Mouse (Mus musculus): ENCODE results near the gene Letmd1. TPM values are rescaled to one million over a fixed set of nuclear protein-coding genes. Genes with fewer than 3 reads are reported as not detected.
"Not testable (repeated sequence)": the region's sequence is repeated elsewhere in the genome, so short reads cannot be mapped to it uniquely, and the experiment has no call there.

Gene Letmd1
- polyA plus RNA-seq, 1 experiment from 2014 or later: 9.8 TPM

- ATAC-seq (ENCODE audit: low FRiP score, low TSS enrichment): peak; percentile 78
Observed at GRCm38 (mm10) chr15:100494647-100495046, 25.8 kb downstream of the Letmd1 start.

DNA sequence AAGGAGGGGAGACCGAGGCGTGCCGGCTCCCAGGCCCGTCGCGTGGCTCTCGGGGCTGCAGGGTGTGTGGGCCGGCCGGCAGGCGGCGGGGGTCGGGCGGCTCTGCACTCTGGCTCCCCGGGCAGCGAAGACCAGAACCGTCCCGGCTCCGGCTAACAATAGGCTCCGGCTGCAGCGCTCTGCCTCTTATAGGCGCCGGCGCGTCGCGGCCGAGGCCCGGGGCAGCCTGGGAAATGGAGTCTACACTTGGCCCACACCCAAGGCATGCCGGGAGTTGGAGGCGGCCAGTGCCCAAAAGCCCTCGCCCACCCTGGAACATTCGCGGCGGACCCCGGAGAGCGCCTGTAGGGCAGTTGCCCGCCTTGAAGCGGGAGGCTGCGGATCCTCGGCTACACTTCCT is 26.3 kb downstream of the Letmd1 start, which contains the start of gene Csrnp2:
TSS of gene Csrnp2 (minus strand) at position 387 of the 400 bp plus-strand sequence.
- ATAC-seq (ENCODE audit: low FRiP score, low TSS enrichment) (peak; percentile 97), DNase-seq (ENCODE audit: low spot score) (peak; percentile 91)
- under 1% methylated on average over 40 of the region's 40 CpGs for WGBS
- TF ChIP-seq CTCF (IDR thresholded peaks at IDR 0.05; ENCODE audit: low read depth) (peak; percentile 61), EP300 (optimal IDR thresholded peaks at IDR 0.05) (no peak)
- H3K27ac ChIP-seq (replicated peaks): peak within 1 kb of the TSS; percentile 83
- peak within 1 kb of the TSS; percentile 98 for H3K4me2 ChIP-seq (replicated peaks; ENCODE audit: low read depth)
- H3K4me3 ChIP-seq (ENCODE audit: low read depth, low read length): peak within 1 kb of the TSS; percentile 75
- no peaks in the 10 kb centered on the region for H3K27me3 ChIP-seq (ENCODE audit: control insufficient read depth, insufficient read depth, low read length)
- peak within 1 kb of the TSS; percentile 83 for H3K9ac ChIP-seq (ENCODE audit: low read length)
- no peaks in the 10 kb centered on the region for H3K36me3 ChIP-seq (ENCODE audit: control insufficient read depth, insufficient read depth, low read length)
- H3K9me3 ChIP-seq (ENCODE audit: control insufficient read depth, low read length): no peaks in the 10 kb centered on the region
- 0 out of 2 replicates have a peak, but pooled peaks cover 2% of the 10 kb centered on the region for H3K4me1 ChIP-seq (replicated peaks; ENCODE audit: control insufficient read depth, insufficient read depth)

More at GRCm38 (mm10) chr15:100494647-100495046, 25.8 kb downstream of the Letmd1 start:
- no peaks in the 10 kb centered on the region for H3K9me3 ChIP-seq (ENCODE audit: control insufficient read depth, low read length)
- no peaks in the 10 kb centered on the region for H3K27me3 ChIP-seq (ENCODE audit: control insufficient read depth, insufficient read depth, low read length)
- H3K4me2 ChIP-seq (replicated peaks; ENCODE audit: low read depth): peak overlapping the region; percentile 98
- peak overlapping the region; percentile 75 for H3K4me3 ChIP-seq (ENCODE audit: low read depth, low read length)
- DNase-seq (ENCODE audit: low spot score): no peak
- WGBS: under 1% methylated on average over 27 of the region's 29 CpGs
- TF ChIP-seq EP300 (optimal IDR thresholded peaks at IDR 0.05) (no peak), CTCF (IDR thresholded peaks at IDR 0.05; ENCODE audit: low read depth) (no peak)
- peak overlapping the region; percentile 83 for H3K27ac ChIP-seq (replicated peaks)
- H3K9ac ChIP-seq (ENCODE audit: low read length): peak overlapping the region; percentile 83
- H3K4me1 ChIP-seq (replicated peaks; ENCODE audit: control insufficient read depth, insufficient read depth): 0 out of 2 replicates have a peak, but pooled peaks cover 2% of the 10 kb centered on the region
- no peaks in the 10 kb centered on the region for H3K36me3 ChIP-seq (ENCODE audit: control insufficient read depth, insufficient read depth, low read length)

GRCm38 (mm10) chr15:100499506-100499905 is 30.7 kb downstream of the Letmd1 start:
- not testable (repeated sequence) for H3K9ac ChIP-seq (ENCODE audit: low read length); H3K4me1 ChIP-seq (replicated peaks; ENCODE audit: control insufficient read depth, insufficient read depth); H3K9me3 ChIP-seq (ENCODE audit: control insufficient read depth, low read length); H3K36me3 ChIP-seq (ENCODE audit: control insufficient read depth, insufficient read depth, low read length); H3K27me3 ChIP-seq (ENCODE audit: control insufficient read depth, insufficient read depth, low read length); DNase-seq (ENCODE audit: low spot score); H3K4me2 ChIP-seq (replicated peaks; ENCODE audit: low read depth); ATAC-seq (ENCODE audit: low FRiP score, low TSS enrichment); H3K4me3 ChIP-seq (ENCODE audit: low read depth, low read length); H3K27ac ChIP-seq (replicated peaks)
- 79% methylated on average over 8 of the region's 8 CpGs for WGBS

DNA sequence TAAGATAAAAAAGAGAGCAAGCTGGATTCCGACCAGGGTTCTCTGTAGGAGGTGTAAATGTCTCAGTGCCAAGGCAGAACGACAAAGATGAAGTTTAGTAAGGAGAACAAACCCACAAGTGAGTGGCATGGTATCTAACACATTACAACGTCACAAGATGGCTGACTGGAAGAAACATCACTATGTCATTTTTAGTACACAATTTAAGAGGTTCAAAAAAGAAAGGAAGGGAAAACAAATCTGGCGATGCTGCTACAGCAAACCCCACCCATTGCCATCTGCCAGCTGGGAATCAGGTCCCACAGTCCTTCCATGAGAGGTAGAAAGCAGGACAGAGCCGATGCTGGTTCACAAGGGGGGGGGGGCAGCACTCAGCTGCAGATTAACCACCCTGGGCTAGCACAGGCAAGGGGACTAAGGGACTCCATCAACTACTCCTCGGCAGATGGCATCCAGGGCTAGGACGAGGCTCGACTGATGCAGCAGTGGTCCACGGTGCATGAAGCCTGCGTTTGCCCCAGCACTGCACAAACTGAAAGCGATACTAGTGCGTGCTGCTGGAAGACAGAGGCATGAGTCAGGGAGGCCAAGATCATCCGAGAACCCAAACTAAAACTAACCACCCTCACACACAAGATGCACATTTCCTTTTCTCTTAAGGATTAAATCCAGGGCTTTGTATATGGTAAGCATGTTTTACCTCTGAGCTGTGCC is 39.8 kb downstream of the Letmd1 start:
- no peak overlapping the region for H3K27ac ChIP-seq (replicated peaks)
- no peak overlapping the region for H3K9ac ChIP-seq (ENCODE audit: low read length)
- H3K27me3 ChIP-seq (ENCODE audit: control insufficient read depth, insufficient read depth, low read length): no peaks in the 10 kb centered on the region
- DNase-seq (ENCODE audit: low spot score) (no peak), ATAC-seq (ENCODE audit: low FRiP score, low TSS enrichment) (no peak)
- H3K36me3 ChIP-seq (ENCODE audit: control insufficient read depth, insufficient read depth, low read length): peaks cover 23% of the 10 kb centered on the region
- no peak overlapping the region for H3K4me2 ChIP-seq (replicated peaks; ENCODE audit: low read depth)
- no peak for TF ChIP-seq EP300 (optimal IDR thresholded peaks at IDR 0.05)
- TF ChIP-seq CTCF (IDR thresholded peaks at IDR 0.05; ENCODE audit: low read depth): no peak
- no peaks in the 10 kb centered on the region for H3K9me3 ChIP-seq (ENCODE audit: control insufficient read depth, low read length)
- no peaks in the 10 kb centered on the region for H3K4me1 ChIP-seq (replicated peaks; ENCODE audit: control insufficient read depth, insufficient read depth)
- H3K4me3 ChIP-seq (ENCODE audit: low read depth, low read length): no peak overlapping the region
- 90% methylated on average over 13 of the region's 13 CpGs for WGBS

GRCm38 (mm10) chr15:100510072-100510471 is 41.2 kb downstream of the Letmd1 start:
- H3K36me3 ChIP-seq (ENCODE audit: control insufficient read depth, insufficient read depth, low read length): peaks cover 23% of the 10 kb centered on the region
- no peak for DNase-seq (ENCODE audit: low spot score)
- no peak overlapping the region for H3K4me2 ChIP-seq (replicated peaks; ENCODE audit: low read depth)
- no peak overlapping the region for H3K9ac ChIP-seq (ENCODE audit: low read length)
- H3K27me3 ChIP-seq (ENCODE audit: control insufficient read depth, insufficient read depth, low read length): no peaks in the 10 kb centered on the region
- H3K9me3 ChIP-seq (ENCODE audit: control insufficient read depth, low read length): no peaks in the 10 kb centered on the region
- no peak overlapping the region for H3K4me3 ChIP-seq (ENCODE audit: low read depth, low read length)
- no peaks in the 10 kb centered on the region for H3K4me1 ChIP-seq (replicated peaks; ENCODE audit: control insufficient read depth, insufficient read depth)
- TF ChIP-seq EP300 (optimal IDR thresholded peaks at IDR 0.05) (no peak), CTCF (IDR thresholded peaks at IDR 0.05; ENCODE audit: low read depth) (no peak)
- H3K27ac ChIP-seq (replicated peaks): no peak overlapping the region
- WGBS: 94% methylated on average over 11 of the region's 11 CpGs
- no peak for ATAC-seq (ENCODE audit: low FRiP score, low TSS enrichment)

- Histone ChIP-seq H3K27me3 (ENCODE audit: control insufficient read depth, insufficient read depth, low read length) (no peaks in the 10 kb centered on the region), H3K9me3 (ENCODE audit: control insufficient read depth, low read length) (no peaks in the 10 kb centered on the region), H3K4me1 (replicated peaks; ENCODE audit: control insufficient read depth, insufficient read depth) (no peaks in the 10 kb centered on the region), H3K9ac (ENCODE audit: low read length) (no peak overlapping the region), H3K4me2 (replicated peaks; ENCODE audit: low read depth) (no peak overlapping the region), H3K4me3 (ENCODE audit: low read depth, low read length) (no peak overlapping the region), H3K36me3 (ENCODE audit: control insufficient read depth, insufficient read depth, low read length) (peaks cover 21% of the 10 kb centered on the region), H3K27ac (replicated peaks) (no peak overlapping the region)
- DNase-seq (ENCODE audit: low spot score) (no peak), ATAC-seq (ENCODE audit: low FRiP score, low TSS enrichment) (no peak)
- no peak for TF ChIP-seq EP300 (optimal IDR thresholded peaks at IDR 0.05)
- TF ChIP-seq CTCF (IDR thresholded peaks at IDR 0.05; ENCODE audit: low read depth): no peak
- WGBS: 83% methylated on average over 4 of the region's 4 CpGs
Observed at GRCm38 (mm10) chr15:100513387-100513786, 44.6 kb downstream of the Letmd1 start.
